In the genomic region with DNA sequence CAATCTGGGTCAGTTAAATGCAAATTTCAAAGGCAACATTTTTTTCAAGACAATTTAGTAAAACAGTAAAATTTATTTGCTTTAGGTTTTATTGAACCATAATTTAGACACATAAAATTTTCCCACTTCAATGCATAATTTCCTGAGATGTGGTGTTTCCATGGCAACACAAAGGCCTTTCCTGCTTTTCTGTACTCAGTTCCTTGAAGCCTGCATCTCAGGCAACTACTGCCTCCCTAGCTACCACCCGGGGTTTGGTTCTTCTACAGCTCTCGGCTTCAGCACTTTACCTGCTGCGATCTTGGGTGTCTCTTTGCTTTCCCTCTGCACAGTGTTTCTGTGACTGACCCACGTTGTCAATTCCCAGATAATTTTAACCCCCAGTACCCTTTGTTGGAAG, we compare ENCODE assay signal across 14 mouse cellular contexts. TPM values are rescaled to one million over a fixed set of nuclear protein-coding genes. Genes with fewer than 3 reads are reported as not detected.
DNase-seq lines count a peak whose midpoint lies in the region; ATAC-seq lines count a peak whose summit lies in the region.
"Had no signal": no experiment of that assay in that cellular context is flagged by ENCODE, and none has a peak within 500 bp of the region (broad histone marks: within the 10 kb centered on the region; RNA-seq: fewer than 3 reads in every experiment).

No protein-coding gene starts in this region.

- no peak for ATAC-seq in heart, embryonic 12.5 days (ENCODE audit: insufficient number of reproducible peaks, low FRiP score)
- ATAC-seq in midbrain, embryonic 16.5 days: peak; percentile 84; the same call in 1 of the 2 replicates
- ATAC-seq in midbrain, embryonic 13.5 days: no peak
- ATAC-seq: intestine, embryonic 16.5 days had no signal

- DNase-seq in heart, adult 11 months: peak; percentile 56
- DNase-seq in left cerebral cortex, postnatal 14 days (ENCODE audit: low spot score in 2 of 2): peak; percentile 53 to 54
- DNase-seq in gastrocnemius, postnatal 25 days: no peak
- no peak for DNase-seq in MN1 (ENCODE audit: low spot score)
- DNase-seq: cerebellum, adult 18-20 months; kidney, postnatal 10 days; lung, postnatal 14 days; thymus, postnatal 4 days had no signal

- no peaks in the 10 kb centered on the region for H3K4me1 ChIP-seq in heart, embryonic 12.5 days (replicated peaks)
- no peaks in the 10 kb centered on the region for H3K4me1 ChIP-seq in midbrain, embryonic 16.5 days (ENCODE audit: control insufficient read depth, insufficient read depth, low read length)
- no peaks in the 10 kb centered on the region for H3K4me1 ChIP-seq in midbrain, embryonic 13.5 days (replicated peaks)
- H3K4me1 ChIP-seq: hindbrain, embryonic 10.5 days had no signal

- WGBS in heart, embryonic 12.5 days: 70% methylated on average over 4 of the region's 4 CpGs
- WGBS in midbrain, embryonic 16.5 days: 57% methylated on average over 4 of the region's 4 CpGs
- WGBS in midbrain, embryonic 13.5 days: 73% methylated on average over 4 of the region's 4 CpGs

- no peaks in the 10 kb centered on the region for H3K36me3 ChIP-seq in heart, embryonic 12.5 days
- no peaks in the 10 kb centered on the region for H3K36me3 ChIP-seq in midbrain, embryonic 16.5 days (ENCODE audit: control insufficient read depth, insufficient read depth, low read length)
- no peaks in the 10 kb centered on the region for H3K36me3 ChIP-seq in midbrain, embryonic 13.5 days
- H3K36me3 ChIP-seq: hindbrain, embryonic 10.5 days; limb, embryonic 13.5 days had no signal

- no peaks in the 10 kb centered on the region for H3K27me3 ChIP-seq in heart, embryonic 12.5 days (replicated peaks)
- no peaks in the 10 kb centered on the region for H3K27me3 ChIP-seq in midbrain, embryonic 16.5 days (ENCODE audit: control insufficient read depth, insufficient read depth, low read depth, low read length)
- no peaks in the 10 kb centered on the region for H3K27me3 ChIP-seq in midbrain, embryonic 13.5 days
- H3K27me3 ChIP-seq: limb, embryonic 13.5 days had no signal

- no peak overlapping the region for H3K4me2 ChIP-seq in heart, embryonic 12.5 days
- H3K4me2 ChIP-seq in midbrain, embryonic 16.5 days (ENCODE audit: low read length): no peak overlapping the region
- H3K4me2 ChIP-seq in midbrain, embryonic 13.5 days (replicated peaks): no peak overlapping the region
- H3K4me2 ChIP-seq: limb, embryonic 13.5 days had no signal

- H3K4me3 ChIP-seq in heart, embryonic 12.5 days: no peak overlapping the region
- no peak overlapping the region for H3K4me3 ChIP-seq in midbrain, embryonic 16.5 days (ENCODE audit: low read depth, low read length)
- no peak overlapping the region for H3K4me3 ChIP-seq in midbrain, embryonic 13.5 days (replicated peaks)
- H3K4me3 ChIP-seq: hindbrain, embryonic 10.5 days; limb, embryonic 13.5 days had no signal

- no peak overlapping the region for H3K9ac ChIP-seq in heart, embryonic 12.5 days
- no peak overlapping the region for H3K9ac ChIP-seq in midbrain, embryonic 16.5 days (ENCODE audit: low read depth, low read length)
- H3K9ac ChIP-seq in midbrain, embryonic 13.5 days (replicated peaks): no peak overlapping the region
- H3K9ac ChIP-seq: limb, embryonic 13.5 days had no signal

- H3K9me3 ChIP-seq in heart, embryonic 12.5 days (replicated peaks): peaks cover 13% of the 10 kb centered on the region
- H3K9me3 ChIP-seq in midbrain, embryonic 16.5 days (replicated peaks; ENCODE audit: control insufficient read depth, low read length, poor library complexity, severe bottlenecking): no peaks in the 10 kb centered on the region
- no peaks in the 10 kb centered on the region for H3K9me3 ChIP-seq in midbrain, embryonic 13.5 days

- no peak overlapping the region for H3K27ac ChIP-seq in heart, embryonic 12.5 days (ENCODE audit: poor library complexity, severe bottlenecking)
- 0 out of 2 replicates have a peak overlapping the region, but pooled peaks have one; percentile 33 for H3K27ac ChIP-seq in midbrain, embryonic 16.5 days (ENCODE audit: low read length)
- no peak overlapping the region for H3K27ac ChIP-seq in midbrain, embryonic 13.5 days
- H3K27ac ChIP-seq: hindbrain, embryonic 10.5 days; limb, embryonic 13.5 days had no signal

- intact Hi-C loops in left cerebral cortex, postnatal 14 days (cut with DNase I): no loop called here

RNA-seq across cellular contexts. Expression of a gene that starts 14.1 kb away (rescaled TPM):
- 57.6 and 60.3 TPM in 2 replicates for polyA plus RNA-seq in heart, embryonic 12.5 days (2016; fragmentation: Nextera tagmentation; extraction: Ambion mirVana)
- 44.7 and 48.2 TPM in 2 replicates for polyA plus RNA-seq in midbrain, embryonic 16.5 days (2015; fragmentation: Nextera tagmentation; extraction: Ambion mirVana)
- 70.7 and 97.8 TPM in 2 replicates for polyA plus RNA-seq in midbrain, embryonic 13.5 days (2015; fragmentation: Nextera tagmentation; extraction: Ambion mirVana)
- total RNA-seq in left cerebral cortex, postnatal 14 days (2021): 10 to 100 TPM; 21.6 to 24.0 TPM
- 10 to 100 TPM; 20.8 to 25.2 TPM for total RNA-seq in gastrocnemius, postnatal 25 days (2021)

RNA-seq across cellular contexts. Expression of a gene that starts 33.3 kb away (rescaled TPM):
- 79.3 and 81.1 TPM in 2 replicates for polyA plus RNA-seq in heart, embryonic 12.5 days (2016; fragmentation: Nextera tagmentation; extraction: Ambion mirVana)
- 64.4 and 65.4 TPM in 2 replicates for polyA plus RNA-seq in midbrain, embryonic 16.5 days (2015; fragmentation: Nextera tagmentation; extraction: Ambion mirVana)
- 54.4 and 54.9 TPM in 2 replicates for polyA plus RNA-seq in midbrain, embryonic 13.5 days (2015; fragmentation: Nextera tagmentation; extraction: Ambion mirVana)
- 10 to 100 TPM; 66.8 to 70.2 TPM for total RNA-seq in left cerebral cortex, postnatal 14 days (2021)
- 10 to 100 TPM; 13.7 to 16.0 TPM for total RNA-seq in gastrocnemius, postnatal 25 days (2021)

Comparison
In these comparisons a context has a peak if more than half of its experiments do, and no peak if none do; other contexts are left out.
1. DNase-seq: peak in heart, adult 11 months (single experiment) and left cerebral cortex, postnatal 14 days (2 of 2); none in gastrocnemius, postnatal 25 days (single experiment) and MN1 (single experiment).